Mouse (Mus musculus) intestine, embryonic 16.5 days (tissue): ENCODE results near the gene Smpd3. TPM values are rescaled to one million over a fixed set of nuclear protein-coding genes. Genes with fewer than 3 reads are reported as not detected.
"Not testable (repeated sequence)": the region's sequence is repeated elsewhere in the genome, so short reads cannot be mapped to it uniquely, and the experiment has no call there.

Experiments used
- ATAC-seq: fragments of 200-750 bp; cut with Nextera tagmentation; 2 replicates; pipeline ENCODE4 v1.8.0; 2017; ENCODE audit warnings: moderate TSS enrichment, moderate library complexity
- H3K27ac ChIP-seq: fragments of 300-500 bp; sonication (generic); 2 replicates; pipeline ENCODE4 v1.5.1; 2014; ENCODE audit warnings: mild to moderate bottlenecking, low read length
- H3K27me3 ChIP-seq: fragments of 300-500 bp; sonication (generic); replicated peaks from 2 replicates; pipeline ENCODE4 v1.6.1; 2014; ENCODE audit warnings: low read length, control low read depth, mixed read lengths; ENCODE audit not compliant: control insufficient read depth, insufficient read depth
- H3K36me3 ChIP-seq: fragments of 300-500 bp; sonication (generic); 2 replicates; pipeline ENCODE4 v1.6.1; 2014; ENCODE audit warnings: low read length, control low read depth; ENCODE audit not compliant: control insufficient read depth, insufficient read depth
- H3K4me1 ChIP-seq: fragments of 300-500 bp; sonication (generic); 2 replicates; pipeline ENCODE4 v1.6.1; 2014; ENCODE audit warnings: low read length, control low read depth, mixed read lengths; ENCODE audit not compliant: control insufficient read depth, insufficient read depth
- H3K4me2 ChIP-seq: fragments of 300-500 bp; sonication (generic); 2 replicates; pipeline ENCODE4 v1.6.1; 2014; ENCODE audit warnings: low read depth, low read length, control low read depth
- H3K4me3 ChIP-seq: fragments of 300-500 bp; sonication (generic); 2 replicates; pipeline ENCODE4 v1.5.1; 2014; ENCODE audit warnings: mild to moderate bottlenecking, low read length
- H3K9ac ChIP-seq: fragments of 300-500 bp; sonication (generic); 2 replicates; pipeline ENCODE4 v1.6.1; 2014; ENCODE audit warnings: low read depth, low read length
- H3K9me3 ChIP-seq: fragments of 300-500 bp; sonication (generic); 2 replicates; pipeline ENCODE4 v1.6.1; 2016; ENCODE audit warnings: low read length, control low read depth; ENCODE audit not compliant: control insufficient read depth
- WGBS: fragments of 180-500 bp; shearing (Covaris S2); extraction: QIAGEN DNeasy Blood & Tissue Kit; methylation state at CpG from one replicate; pipeline ENCODE4 v1.1.7; 2014; 5-methylcytosine and 5-hydroxymethylcytosine counted together
- polyA plus RNA-seq: library from polyadenylated mRNA; unstranded; fragments of >200 nt; fragmentation: Nextera tagmentation; extraction: Ambion mirVana; gene quantifications from 2 replicates; pipeline ENCODE4 v1.2.1, GENCODE M21; 2015

Smpd3 gene
- polyA plus RNA-seq, 1 experiment from 2014 or later: 23.3 TPM

GRCm38 (mm10) chr8:106315402-106316187 is 22.2 kb downstream of the Smpd3 start:
- Histone ChIP-seq H3K4me1 (peaks cover 11% of the 10 kb centered on the region; the same call in 1 of the 2 replicates), H3K36me3 (no peaks in the 10 kb centered on the region), H3K27ac (peak overlapping the region; percentile 36), H3K9ac (no peak overlapping the region), H3K4me2 (no peak overlapping the region), H3K4me3 (no peak overlapping the region), H3K9me3 (no peaks in the 10 kb centered on the region), H3K27me3 (no peaks in the 10 kb centered on the region)
- 73% methylated on average over 6 of the region's 6 CpGs for WGBS
- peak; percentile 90 for ATAC-seq

- 49% methylated on average over 2 of the region's 2 CpGs for WGBS
Measured at GRCm38 (mm10) chr8:106313799-106314198, 24.0 kb downstream of the Smpd3 start.

GRCm38 (mm10) chr8:106313120-106313737 is 24.6 kb downstream of the Smpd3 start:
- H3K36me3 ChIP-seq: no peaks in the 10 kb centered on the region
- no peaks in the 10 kb centered on the region for H3K9me3 ChIP-seq
- no peak overlapping the region for H3K27ac ChIP-seq
- ATAC-seq: no peak
- peaks cover 16% of the 10 kb centered on the region; the same call in 1 of the 2 replicates for H3K4me1 ChIP-seq
- no peak overlapping the region for H3K4me3 ChIP-seq
- 89% methylated on average over 6 of the region's 6 CpGs for WGBS
- no peak overlapping the region for H3K9ac ChIP-seq
- no peak overlapping the region for H3K4me2 ChIP-seq
- no peaks in the 10 kb centered on the region for H3K27me3 ChIP-seq

More at GRCm38 (mm10) chr8:106313799-106314198, 24.0 kb downstream of the Smpd3 start:
- ATAC-seq: no peak
- Histone ChIP-seq H3K36me3 (no peaks in the 10 kb centered on the region), H3K4me3 (no peak overlapping the region), H3K4me2 (no peak overlapping the region), H3K9me3 (no peaks in the 10 kb centered on the region), H3K27ac (no peak overlapping the region), H3K4me1 (peaks cover 16% of the 10 kb centered on the region; the same call in 1 of the 2 replicates), H3K27me3 (no peaks in the 10 kb centered on the region), H3K9ac (no peak overlapping the region)

- no peak for ATAC-seq
- H3K4me2 ChIP-seq: no peak overlapping the region
Measured at GRCm38 (mm10) chr8:106311967-106312366, 25.8 kb downstream of the Smpd3 start.

GRCm38 (mm10) chr8:106310026-106310652 is 27.6 kb downstream of the Smpd3 start:
- ATAC-seq: no peak
- no peak overlapping the region for H3K9ac ChIP-seq
- 87% methylated on average over 5 of the region's 5 CpGs for WGBS

More at GRCm38 (mm10) chr8:106311967-106312366, 25.8 kb downstream of the Smpd3 start:
- Histone ChIP-seq H3K4me3 (no peak overlapping the region), H3K27me3 (no peaks in the 10 kb centered on the region), H3K4me1 (peaks cover 21% of the 10 kb centered on the region), H3K27ac (no peak overlapping the region), H3K9ac (no peak overlapping the region), H3K36me3 (no peaks in the 10 kb centered on the region), H3K9me3 (no peaks in the 10 kb centered on the region)
- 96% methylated on average over 1 of the region's 1 CpGs for WGBS

GRCm38 (mm10) chr8:106308082-106308786 is 29.6 kb downstream of the Smpd3 start:
- H3K4me3 ChIP-seq, H3K27me3 ChIP-seq, H3K9me3 ChIP-seq, H3K36me3 ChIP-seq, H3K4me2 ChIP-seq, H3K9ac ChIP-seq: not testable (repeated sequence)
- Histone ChIP-seq H3K4me1 (peaks cover 18% of the 10 kb centered on the region), H3K27ac (peak overlapping the region; percentile 86)
- ATAC-seq: peak; percentile 96
- 20% methylated on average over 6 of the region's 6 CpGs for WGBS

More at GRCm38 (mm10) chr8:106310026-106310652, 27.6 kb downstream of the Smpd3 start:
- Histone ChIP-seq H3K9me3 (no peaks in the 10 kb centered on the region), H3K27me3 (no peaks in the 10 kb centered on the region), H3K27ac (no peak overlapping the region), H3K4me1 (peaks cover 21% of the 10 kb centered on the region), H3K4me2 (no peak overlapping the region), H3K36me3 (no peaks in the 10 kb centered on the region), H3K4me3 (no peak overlapping the region)

GRCm38 (mm10) chr8:106307586-106307985 is 30.2 kb downstream of the Smpd3 start:
- Histone ChIP-seq H3K4me2 (no peak overlapping the region), H3K9me3 (no peaks in the 10 kb centered on the region), H3K27me3 (no peaks in the 10 kb centered on the region), H3K4me1 (peaks cover 18% of the 10 kb centered on the region), H3K9ac (no peak overlapping the region), H3K36me3 (no peaks in the 10 kb centered on the region), H3K27ac (peak overlapping the region; percentile 86), H3K4me3 (no peak overlapping the region)
- ATAC-seq: no peak
- 23% methylated on average over 2 of the region's 2 CpGs for WGBS

GRCm38 (mm10) chr8:106306711-106307248 is 31.0 kb downstream of the Smpd3 start:
- Histone ChIP-seq H3K27ac (peak overlapping the region; percentile 26; the same call in 1 of the 2 replicates), H3K4me1 (peaks cover 18% of the 10 kb centered on the region)
- not testable (repeated sequence) for H3K9me3 ChIP-seq, H3K4me2 ChIP-seq, ATAC-seq, H3K27me3 ChIP-seq, H3K36me3 ChIP-seq, H3K4me3 ChIP-seq, H3K9ac ChIP-seq
- 28% methylated on average over 2 of the region's 2 CpGs for WGBS
